Mouse (Mus musculus): ENCODE results near the gene Nfia. TPM values are rescaled to one million over a fixed set of nuclear protein-coding genes. Genes with fewer than 3 reads are reported as not detected.

Nfia gene
- polyA plus RNA-seq, 1 experiment from 2014 or later = 31.1 TPM

- ATAC-seq (ENCODE audit: extremely low read depth, insufficient number of reproducible peaks, low FRiP score, low TSS enrichment) = no peak
- Histone ChIP-seq H3K27me3 (replicated peaks) (no peaks in the 10 kb centered on the region), H3K27ac (replicated peaks) (peak overlapping the region; percentile 56), H3K4me1 (peaks cover 80% of the 10 kb centered on the region), H3K9me3 (no peaks in the 10 kb centered on the region), H3K36me3 (peaks cover 3% of the 10 kb centered on the region), H3K4me3 (no peak overlapping the region), H3K4me2 (no peak overlapping the region), H3K9ac (no peak overlapping the region)
- WGBS = 59% methylated on average over 3 of the region's 3 CpGs
Measured at GRCm38 (mm10) chr4:97818498-97818897, 46.0 kb downstream of the Nfia start.

GRCm38 (mm10) chr4:97819101-97819500, 46.6 kb downstream of the Nfia start:
- Histone ChIP-seq H3K36me3 (peaks cover 3% of the 10 kb centered on the region), H3K9me3 (no peaks in the 10 kb centered on the region), H3K4me1 (peaks cover 80% of the 10 kb centered on the region), H3K27ac (replicated peaks) (peak overlapping the region; percentile 5; the same call in 1 of the 2 replicates), H3K4me2 (no peak overlapping the region), H3K4me3 (no peak overlapping the region), H3K27me3 (replicated peaks) (no peaks in the 10 kb centered on the region), H3K9ac (no peak overlapping the region)
- ATAC-seq (ENCODE audit: extremely low read depth, insufficient number of reproducible peaks, low FRiP score, low TSS enrichment) = no peak
- 80% methylated on average over 8 of the region's 8 CpGs for WGBS

- no peak overlapping the region for H3K9ac ChIP-seq
- no peaks in the 10 kb centered on the region for H3K9me3 ChIP-seq
- 67% methylated on average over 4 of the region's 4 CpGs for WGBS
- H3K4me3 ChIP-seq = no peak overlapping the region
- ATAC-seq (ENCODE audit: extremely low read depth, insufficient number of reproducible peaks, low FRiP score, low TSS enrichment) = no peak
- H3K36me3 ChIP-seq = peaks cover 3% of the 10 kb centered on the region
- no peak overlapping the region for H3K4me2 ChIP-seq
- peaks cover 81% of the 10 kb centered on the region for H3K4me1 ChIP-seq
- no peak overlapping the region for H3K27ac ChIP-seq (replicated peaks)
- no peaks in the 10 kb centered on the region for H3K27me3 ChIP-seq (replicated peaks)
Measured at GRCm38 (mm10) chr4:97820474-97821259, 48.1 kb downstream of the Nfia start.

GRCm38 (mm10) chr4:97821556-97822251, 49.2 kb downstream of the Nfia start:
- H3K4me1 ChIP-seq = peaks cover 83% of the 10 kb centered on the region

GRCm38 (mm10) chr4:97823512-97823911, 51.0 kb downstream of the Nfia start:
- no peaks in the 10 kb centered on the region; the same call in 1 of the 2 replicates for H3K36me3 ChIP-seq
- 75% methylated on average over 6 of the region's 6 CpGs for WGBS
- H3K4me3 ChIP-seq = no peak overlapping the region
- H3K4me1 ChIP-seq = peaks cover 85% of the 10 kb centered on the region
- peak overlapping the region; percentile 57; the same call in 1 of the 2 replicates for H3K27ac ChIP-seq (replicated peaks)
- no peaks in the 10 kb centered on the region for H3K9me3 ChIP-seq
- no peaks in the 10 kb centered on the region for H3K27me3 ChIP-seq (replicated peaks)
- no peak overlapping the region for H3K9ac ChIP-seq
- no peak for ATAC-seq (ENCODE audit: extremely low read depth, insufficient number of reproducible peaks, low FRiP score, low TSS enrichment)
- H3K4me2 ChIP-seq = no peak overlapping the region

More at GRCm38 (mm10) chr4:97821556-97822251, 49.2 kb downstream of the Nfia start:
- ATAC-seq (ENCODE audit: extremely low read depth, insufficient number of reproducible peaks, low FRiP score, low TSS enrichment) = no peak
- Histone ChIP-seq H3K27ac (replicated peaks) (no peak overlapping the region), H3K36me3 (no peaks in the 10 kb centered on the region; the same call in 1 of the 2 replicates), H3K4me3 (no peak overlapping the region), H3K9me3 (no peaks in the 10 kb centered on the region), H3K27me3 (replicated peaks) (no peaks in the 10 kb centered on the region), H3K9ac (no peak overlapping the region), H3K4me2 (no peak overlapping the region)
- WGBS = 68% methylated on average over 4 of the region's 4 CpGs

- H3K9ac ChIP-seq = peak overlapping the region; percentile 29; the same call in 1 of the 2 replicates
- no peaks in the 10 kb centered on the region; the same call in 1 of the 2 replicates for H3K36me3 ChIP-seq
- H3K27me3 ChIP-seq (replicated peaks) = no peaks in the 10 kb centered on the region
- 56% methylated on average over 4 of the region's 4 CpGs for WGBS
- H3K4me3 ChIP-seq = no peak overlapping the region
- H3K27ac ChIP-seq (replicated peaks) = peak overlapping the region; percentile 57
- peaks cover 80% of the 10 kb centered on the region for H3K4me1 ChIP-seq
- H3K4me2 ChIP-seq = no peak overlapping the region
- ATAC-seq (ENCODE audit: extremely low read depth, insufficient number of reproducible peaks, low FRiP score, low TSS enrichment) = no peak
- no peaks in the 10 kb centered on the region for H3K9me3 ChIP-seq
Measured at GRCm38 (mm10) chr4:97824451-97824850, 51.9 kb downstream of the Nfia start.

- H3K9ac ChIP-seq = peak overlapping the region; percentile 50; the same call in 1 of the 2 replicates
- H3K4me3 ChIP-seq = no peak overlapping the region
- H3K4me1 ChIP-seq = peaks cover 85% of the 10 kb centered on the region
- H3K27me3 ChIP-seq (replicated peaks) = no peaks in the 10 kb centered on the region
- ATAC-seq (ENCODE audit: extremely low read depth, insufficient number of reproducible peaks, low FRiP score, low TSS enrichment) = no peak
- WGBS = 47% methylated on average over 4 of the region's 4 CpGs
- no peaks in the 10 kb centered on the region; the same call in 1 of the 2 replicates for H3K36me3 ChIP-seq
- peak overlapping the region; percentile 87 for H3K27ac ChIP-seq (replicated peaks)
- H3K4me2 ChIP-seq = no peak overlapping the region
- H3K9me3 ChIP-seq = no peaks in the 10 kb centered on the region
Measured at GRCm38 (mm10) chr4:97825432-97825831, 52.9 kb downstream of the Nfia start.

GRCm38 (mm10) chr4:97825841-97826240, 53.3 kb downstream of the Nfia start:
- ATAC-seq (ENCODE audit: extremely low read depth, insufficient number of reproducible peaks, low FRiP score, low TSS enrichment) = no peak
- Histone ChIP-seq H3K27ac (replicated peaks) (peak overlapping the region; percentile 87), H3K27me3 (replicated peaks) (no peaks in the 10 kb centered on the region), H3K4me3 (no peak overlapping the region), H3K9me3 (no peaks in the 10 kb centered on the region), H3K4me1 (peaks cover 85% of the 10 kb centered on the region), H3K36me3 (peaks cover 2% of the 10 kb centered on the region), H3K4me2 (no peak overlapping the region), H3K9ac (peak overlapping the region; percentile 50)
- 59% methylated on average over 4 of the region's 4 CpGs for WGBS

GRCm38 (mm10) chr4:97827115-97827514, 54.6 kb downstream of the Nfia start:
- H3K27me3 ChIP-seq (replicated peaks) = no peaks in the 10 kb centered on the region
- no peaks in the 10 kb centered on the region for H3K9me3 ChIP-seq
- peaks cover 89% of the 10 kb centered on the region for H3K4me1 ChIP-seq
- H3K27ac ChIP-seq (replicated peaks) = peak overlapping the region; percentile 87
- no peak overlapping the region for H3K4me3 ChIP-seq
- no peak for ATAC-seq (ENCODE audit: extremely low read depth, insufficient number of reproducible peaks, low FRiP score, low TSS enrichment)
- H3K9ac ChIP-seq = peak overlapping the region; percentile 37
- peaks cover 13% of the 10 kb centered on the region for H3K36me3 ChIP-seq
- whole genome bisulfite sequencing = 40% methylated on average over 6 of the region's 6 CpGs
- H3K4me2 ChIP-seq = peak overlapping the region; percentile 14; the same call in 1 of the 2 replicates

GRCm38 (mm10) chr4:97828579-97828978, 56.0 kb downstream of the Nfia start:
- Histone ChIP-seq H3K27ac (replicated peaks) (peak overlapping the region; percentile 87; the same call in 1 of the 2 replicates), H3K4me1 (peaks cover 89% of the 10 kb centered on the region), H3K4me3 (no peak overlapping the region), H3K36me3 (peaks cover 15% of the 10 kb centered on the region), H3K9ac (no peak overlapping the region), H3K9me3 (no peaks in the 10 kb centered on the region), H3K27me3 (replicated peaks) (no peaks in the 10 kb centered on the region), H3K4me2 (no peak overlapping the region)
- WGBS = 23% methylated on average over 1 of the region's 1 CpGs
- ATAC-seq (ENCODE audit: extremely low read depth, insufficient number of reproducible peaks, low FRiP score, low TSS enrichment) = no peak; the same call in 1 of the 2 replicates

- 72% methylated on average over 11 of the region's 12 CpGs for WGBS
- Histone ChIP-seq H3K9me3 (no peaks in the 10 kb centered on the region), H3K4me2 (no peak overlapping the region), H3K27me3 (replicated peaks) (no peaks in the 10 kb centered on the region), H3K36me3 (peaks cover 15% of the 10 kb centered on the region), H3K4me3 (no peak overlapping the region), H3K9ac (no peak overlapping the region), H3K27ac (replicated peaks) (peak overlapping the region; percentile 13; the same call in 1 of the 2 replicates), H3K4me1 (peaks cover 89% of the 10 kb centered on the region)
- no peak for ATAC-seq (ENCODE audit: extremely low read depth, insufficient number of reproducible peaks, low FRiP score, low TSS enrichment)
Measured at GRCm38 (mm10) chr4:97829336-97830050, 57.0 kb downstream of the Nfia start.
